Mouse (Mus musculus): ENCODE data around the gene B4galt1.

DNA sequence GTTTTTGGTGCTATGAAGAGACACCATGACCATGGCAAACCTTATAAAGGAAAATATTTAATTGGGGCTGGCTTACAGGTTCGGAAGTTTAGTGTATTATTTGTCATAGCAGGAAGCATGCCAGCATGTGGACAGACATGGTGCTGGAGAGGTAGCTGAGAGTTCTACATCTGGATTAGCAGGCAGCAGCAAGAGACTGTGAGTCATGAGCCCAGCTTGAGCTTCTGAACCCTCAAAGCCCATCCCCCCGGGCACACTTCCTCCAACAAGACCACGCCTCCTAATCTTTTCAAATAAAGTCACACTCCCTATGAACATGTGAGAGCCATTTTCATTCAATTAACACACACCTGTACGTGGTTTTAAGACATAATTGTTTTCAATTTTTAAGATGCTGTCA is 77.4 kb downstream of the B4galt1 start:
- TF ChIP-seq CTCF (IDR thresholded peaks at IDR 0.05; ENCODE audit: borderline replicate concordance, extremely low read depth, insufficient read depth, insufficient read length) = no peak
- no peak for TF ChIP-seq POLR2A (IDR thresholded peaks at IDR 0.05; ENCODE audit: borderline replicate concordance, extremely low read depth, insufficient read depth, insufficient read length, poor library complexity, severe bottlenecking)
